Mouse (Mus musculus): ENCODE results near the gene Gm7073. TPM values are rescaled to one million over a fixed set of nuclear protein-coding genes. Genes with fewer than 3 reads are reported as not detected.

The Gm7073 gene
- polyA plus RNA-seq (2015; fragmentation: Nextera tagmentation; extraction: Ambion mirVana) = not detected in 2 replicates

- H3K27me3 ChIP-seq (replicated peaks; ENCODE audit: control insufficient read depth, insufficient read depth, low read length) = no peaks in the 10 kb centered on the region
- ATAC-seq = no peak
- H3K4me3 ChIP-seq (replicated peaks; ENCODE audit: low read length) = no peak within 1 kb of the TSS
- no peak within 1 kb of the TSS for H3K4me2 ChIP-seq (ENCODE audit: low read length)
- no peaks in the 10 kb centered on the region for H3K36me3 ChIP-seq (ENCODE audit: control insufficient read depth, insufficient read depth)
- no peaks in the 10 kb centered on the region for H3K9me3 ChIP-seq (ENCODE audit: control insufficient read depth, low read length)
- no peaks in the 10 kb centered on the region for H3K4me1 ChIP-seq (replicated peaks; ENCODE audit: control insufficient read depth, insufficient read depth, low read length)
- H3K27ac ChIP-seq (ENCODE audit: low read length) = no peak within 1 kb of the TSS
- no peak within 1 kb of the TSS for H3K9ac ChIP-seq (replicated peaks; ENCODE audit: low read depth, low read length)
Measured at GRCm38 (mm10) chrX:60539149-60539548, at the start of gene Gm7073. TSS of gene Gm7073 (minus strand) at chrX:60539249.

DNA sequence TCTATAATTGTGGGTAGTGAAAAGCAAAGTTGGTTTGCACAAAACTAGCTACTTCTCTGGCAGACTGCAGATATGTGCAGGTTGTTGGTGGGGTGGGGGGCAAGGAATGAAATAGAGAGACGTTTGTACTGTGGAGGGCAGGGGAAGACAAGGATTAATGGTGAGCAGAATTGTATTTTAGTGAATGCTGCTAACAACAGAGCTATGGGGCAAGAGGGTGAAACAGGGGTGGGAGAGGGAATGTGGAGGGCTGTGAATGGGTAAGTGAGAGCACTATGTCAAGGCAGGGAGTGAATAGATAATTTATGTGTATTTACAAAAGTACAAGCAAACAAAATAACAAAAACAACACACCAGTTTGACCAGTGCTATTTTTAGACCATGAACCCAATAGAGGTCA lies 31.5 kb upstream of the Gm7073 start:
- Histone ChIP-seq H3K27me3 (replicated peaks; ENCODE audit: control insufficient read depth, insufficient read depth, low read length) (no peaks in the 10 kb centered on the region), H3K4me1 (replicated peaks; ENCODE audit: control insufficient read depth, insufficient read depth, low read length) (no peaks in the 10 kb centered on the region), H3K4me2 (ENCODE audit: low read length) (no peak overlapping the region), H3K9ac (replicated peaks; ENCODE audit: low read depth, low read length) (no peak overlapping the region), H3K9me3 (ENCODE audit: control insufficient read depth, low read length) (no peaks in the 10 kb centered on the region), H3K36me3 (ENCODE audit: control insufficient read depth, insufficient read depth) (no peaks in the 10 kb centered on the region), H3K4me3 (replicated peaks; ENCODE audit: low read length) (no peak overlapping the region), H3K27ac (ENCODE audit: low read length) (no peak overlapping the region)
- 23% methylated on average over 1 of the region's 1 CpGs for WGBS
- no peak for ATAC-seq

DNA sequence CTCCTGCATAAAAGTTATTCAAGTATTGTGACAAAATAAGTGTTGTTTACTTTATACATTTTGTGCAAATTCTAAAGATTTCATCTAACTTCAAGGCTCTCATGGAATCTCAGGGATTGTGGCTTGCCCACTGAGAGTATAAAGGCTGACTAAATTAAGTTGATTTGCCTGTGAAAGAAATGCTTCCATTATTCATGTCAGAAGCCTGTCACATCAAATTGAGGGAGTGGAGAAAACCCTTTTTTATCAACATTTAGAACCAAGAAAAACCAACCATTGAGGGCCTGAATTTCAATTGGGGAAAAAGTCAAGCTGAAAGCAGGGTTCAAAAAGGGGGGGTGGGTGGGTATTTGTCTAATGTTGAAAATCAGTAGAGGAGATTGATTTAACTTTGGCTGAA lies 30.0 kb upstream of the Gm7073 start:
- ATAC-seq = no peak
- no peak overlapping the region for H3K4me2 ChIP-seq (ENCODE audit: low read length)
- no peaks in the 10 kb centered on the region for H3K4me1 ChIP-seq (replicated peaks; ENCODE audit: control insufficient read depth, insufficient read depth, low read length)

GRCm38 (mm10) chrX:60555242-60555641 lies 16.2 kb upstream of the Gm7073 start:
- Histone ChIP-seq H3K27me3 (replicated peaks; ENCODE audit: control insufficient read depth, insufficient read depth, low read length) (no peaks in the 10 kb centered on the region), H3K4me1 (replicated peaks; ENCODE audit: control insufficient read depth, insufficient read depth, low read length) (no peaks in the 10 kb centered on the region), H3K36me3 (ENCODE audit: control insufficient read depth, insufficient read depth) (no peaks in the 10 kb centered on the region), H3K4me2 (ENCODE audit: low read length) (no peak overlapping the region), H3K9ac (replicated peaks; ENCODE audit: low read depth, low read length) (no peak overlapping the region), H3K9me3 (ENCODE audit: control insufficient read depth, low read length) (peaks cover 4% of the 10 kb centered on the region; the same call in 1 of the 2 replicates), H3K27ac (ENCODE audit: low read length) (no peak overlapping the region), H3K4me3 (replicated peaks; ENCODE audit: low read length) (no peak overlapping the region)
- 23% methylated on average over 4 of the region's 4 CpGs for WGBS
- no peak for ATAC-seq

More for the DNA sequence above, 30.0 kb upstream of the Gm7073 start:
- Histone ChIP-seq H3K27ac (ENCODE audit: low read length) (no peak overlapping the region), H3K9ac (replicated peaks; ENCODE audit: low read depth, low read length) (no peak overlapping the region), H3K9me3 (ENCODE audit: control insufficient read depth, low read length) (no peaks in the 10 kb centered on the region), H3K36me3 (ENCODE audit: control insufficient read depth, insufficient read depth) (no peaks in the 10 kb centered on the region), H3K27me3 (replicated peaks; ENCODE audit: control insufficient read depth, insufficient read depth, low read length) (no peaks in the 10 kb centered on the region), H3K4me3 (replicated peaks; ENCODE audit: low read length) (no peak overlapping the region)

GRCm38 (mm10) chrX:60547444-60548304 lies 8.6 kb upstream of the Gm7073 start:
- peak overlapping the region; percentile 76 for H3K27ac ChIP-seq (ENCODE audit: low read length)
- WGBS = 28% methylated on average over 41 of the region's 113 CpGs
- 0 out of 2 replicates have a peak, but pooled peaks cover 2% of the 10 kb centered on the region for H3K4me1 ChIP-seq (replicated peaks; ENCODE audit: control insufficient read depth, insufficient read depth, low read length)
- H3K4me3 ChIP-seq (replicated peaks; ENCODE audit: low read length) = peak overlapping the region; percentile 61
- peak overlapping the region; percentile 68 for H3K9ac ChIP-seq (replicated peaks; ENCODE audit: low read depth, low read length)
- no peaks in the 10 kb centered on the region for H3K36me3 ChIP-seq (ENCODE audit: control insufficient read depth, insufficient read depth)
- peak overlapping the region; percentile 54 for H3K4me2 ChIP-seq (ENCODE audit: low read length)
- ATAC-seq = peak; percentile 82
- peaks cover 4% of the 10 kb centered on the region; the same call in 1 of the 2 replicates for H3K9me3 ChIP-seq (ENCODE audit: control insufficient read depth, low read length)
- no peaks in the 10 kb centered on the region for H3K27me3 ChIP-seq (replicated peaks; ENCODE audit: control insufficient read depth, insufficient read depth, low read length)

GRCm38 (mm10) chrX:60547098-60547443 lies 8.0 kb upstream of the Gm7073 start:
- Histone ChIP-seq H3K9ac (replicated peaks; ENCODE audit: low read depth, low read length) (peak overlapping the region; percentile 68), H3K27me3 (replicated peaks; ENCODE audit: control insufficient read depth, insufficient read depth, low read length) (no peaks in the 10 kb centered on the region), H3K4me1 (replicated peaks; ENCODE audit: control insufficient read depth, insufficient read depth, low read length) (0 out of 2 replicates have a peak, but pooled peaks cover 2% of the 10 kb centered on the region), H3K27ac (ENCODE audit: low read length) (no peak overlapping the region), H3K9me3 (ENCODE audit: control insufficient read depth, low read length) (peaks cover 4% of the 10 kb centered on the region; the same call in 1 of the 2 replicates), H3K4me2 (ENCODE audit: low read length) (peak overlapping the region; percentile 37), H3K36me3 (ENCODE audit: control insufficient read depth, insufficient read depth) (no peaks in the 10 kb centered on the region), H3K4me3 (replicated peaks; ENCODE audit: low read length) (peak overlapping the region; percentile 61)
- WGBS = 28% methylated on average over 16 of the region's 16 CpGs
- ATAC-seq = no peak

GRCm38 (mm10) chrX:60545906-60546305 lies 6.9 kb upstream of the Gm7073 start:
- Histone ChIP-seq H3K9ac (replicated peaks; ENCODE audit: low read depth, low read length) (no peak overlapping the region), H3K36me3 (ENCODE audit: control insufficient read depth, insufficient read depth) (no peaks in the 10 kb centered on the region), H3K27me3 (replicated peaks; ENCODE audit: control insufficient read depth, insufficient read depth, low read length) (no peaks in the 10 kb centered on the region), H3K4me3 (replicated peaks; ENCODE audit: low read length) (no peak overlapping the region), H3K4me2 (ENCODE audit: low read length) (no peak overlapping the region), H3K9me3 (ENCODE audit: control insufficient read depth, low read length) (peaks cover 4% of the 10 kb centered on the region; the same call in 1 of the 2 replicates), H3K4me1 (replicated peaks; ENCODE audit: control insufficient read depth, insufficient read depth, low read length) (0 out of 2 replicates have a peak, but pooled peaks cover 2% of the 10 kb centered on the region), H3K27ac (ENCODE audit: low read length) (no peak overlapping the region)
- 29% methylated on average over 3 of the region's 3 CpGs for WGBS
- no peak for ATAC-seq

- Histone ChIP-seq H3K4me1 (replicated peaks; ENCODE audit: control insufficient read depth, insufficient read depth, low read length) (0 out of 2 replicates have a peak, but pooled peaks cover 2% of the 10 kb centered on the region), H3K9me3 (ENCODE audit: control insufficient read depth, low read length) (0 out of 2 replicates have a peak, but pooled peaks cover under 1% of the 10 kb centered on the region), H3K27me3 (replicated peaks; ENCODE audit: control insufficient read depth, insufficient read depth, low read length) (no peaks in the 10 kb centered on the region), H3K9ac (replicated peaks; ENCODE audit: low read depth, low read length) (no peak overlapping the region), H3K4me2 (ENCODE audit: low read length) (no peak overlapping the region), H3K27ac (ENCODE audit: low read length) (no peak overlapping the region), H3K4me3 (replicated peaks; ENCODE audit: low read length) (no peak overlapping the region), H3K36me3 (ENCODE audit: control insufficient read depth, insufficient read depth) (no peaks in the 10 kb centered on the region)
- ATAC-seq = 0 out of 2 replicates have a peak, but pooled peaks have one; percentile 11
- WGBS = 15% methylated on average over 1 of the region's 1 CpGs
Measured at GRCm38 (mm10) chrX:60545444-60545843, 6.4 kb upstream of the Gm7073 start.

DNA sequence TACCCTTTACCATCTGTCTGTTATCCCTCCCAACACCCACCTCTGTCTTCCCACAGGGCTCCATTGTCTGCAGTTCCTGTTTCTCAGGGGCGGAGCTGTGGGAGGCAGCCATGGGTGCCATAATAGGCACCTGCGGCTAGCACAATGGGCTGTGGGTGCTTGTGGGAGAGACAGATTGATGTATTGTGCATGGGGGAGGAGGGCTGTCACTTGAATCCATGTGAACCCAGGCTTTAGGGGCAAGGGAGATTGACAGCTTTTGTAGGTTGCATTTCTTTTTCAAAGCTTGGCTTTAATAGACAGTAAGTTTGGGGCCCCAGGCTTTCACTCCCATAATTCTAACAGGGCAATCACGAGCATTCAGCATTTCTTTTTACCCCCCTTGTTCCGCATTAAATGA lies 5.0 kb upstream of the Gm7073 start:
- H3K27ac ChIP-seq (ENCODE audit: low read length) = no peak overlapping the region
- peak; percentile 30 for ATAC-seq
- H3K4me2 ChIP-seq (ENCODE audit: low read length) = no peak overlapping the region
- H3K9ac ChIP-seq (replicated peaks; ENCODE audit: low read depth, low read length) = no peak overlapping the region
- WGBS = 24% methylated on average over 4 of the region's 4 CpGs
- no peaks in the 10 kb centered on the region for H3K36me3 ChIP-seq (ENCODE audit: control insufficient read depth, insufficient read depth)
- no peaks in the 10 kb centered on the region for H3K9me3 ChIP-seq (ENCODE audit: control insufficient read depth, low read length)
- 0 out of 2 replicates have a peak, but pooled peaks cover 2% of the 10 kb centered on the region for H3K4me1 ChIP-seq (replicated peaks; ENCODE audit: control insufficient read depth, insufficient read depth, low read length)
- no peaks in the 10 kb centered on the region for H3K27me3 ChIP-seq (replicated peaks; ENCODE audit: control insufficient read depth, insufficient read depth, low read length)
- H3K4me3 ChIP-seq (replicated peaks; ENCODE audit: low read length) = no peak overlapping the region

All from forebrain, embryonic 16.5 days (tissue).